Mouse (Mus musculus) lung, postnatal 0 days (tissue): ENCODE data around the gene Mgat4a. TPM values are rescaled to one million over a fixed set of nuclear protein-coding genes. Genes with fewer than 3 reads are reported as not detected.

ENCODE experiments used
- ATAC-seq: fragments of 200-750 bp; cut with Nextera tagmentation; 2 replicates; pipeline ENCODE4 v1.8.0; 2017; ENCODE audit warnings: moderate library complexity
- DNase-seq: peaks from one replicate; pipeline ENCODE4 v3.0.0-alpha.2; 2016; ENCODE audit warnings: low spot score
- H3K27ac ChIP-seq: fragments of 300-500 bp; sonication (generic); 2 replicates; pipeline ENCODE4 v1.5.1; 2014; ENCODE audit warnings: antibody characterized with exemption, mild to moderate bottlenecking, low read length, mixed read lengths
- H3K27me3 ChIP-seq: fragments of 300-500 bp; sonication (generic); replicated peaks from 2 replicates; pipeline ENCODE4 v1.6.1; 2014; ENCODE audit warnings: low read length, mixed read lengths; ENCODE audit not compliant: insufficient read depth
- H3K36me3 ChIP-seq: fragments of 300-500 bp; sonication (generic); 2 replicates; pipeline ENCODE4 v1.6.1; 2014; ENCODE audit warnings: low read length, mixed read lengths; ENCODE audit not compliant: insufficient read depth
- H3K4me1 ChIP-seq: fragments of 300-500 bp; sonication (generic); 2 replicates; pipeline ENCODE4 v1.6.1; 2014; ENCODE audit warnings: antibody characterized with exemption, low read depth, low read length, mixed read lengths; ENCODE audit not compliant: insufficient read depth
- H3K4me2 ChIP-seq: fragments of 300-500 bp; sonication (generic); replicated peaks from 2 replicates; pipeline ENCODE4 v1.6.1; 2014; ENCODE audit warnings: low read depth, mild to moderate bottlenecking, low read length, moderate library complexity, mixed read lengths
- H3K4me3 ChIP-seq: fragments of 300-500 bp; sonication (generic); 2 replicates; pipeline ENCODE4 v1.5.1; 2014; ENCODE audit warnings: low read depth, low read length
- H3K9ac ChIP-seq: fragments of 300-500 bp; sonication (generic); replicated peaks from 2 replicates; pipeline ENCODE4 v1.6.1; 2014; ENCODE audit warnings: low read depth, mild to moderate bottlenecking
- H3K9me3 ChIP-seq: fragments of 300-500 bp; sonication (generic); 2 replicates; pipeline ENCODE4 v1.6.1; 2016; ENCODE audit warnings: low read length, mixed read lengths
- CTCF ChIP-seq: IDR thresholded peaks from 2 replicates; pipeline ENCODE4 v1.5.1; 2016; ENCODE audit warnings: antibody characterized with exemption, mild to moderate bottlenecking
- EP300 ChIP-seq: IDR thresholded peaks from 2 replicates; pipeline ENCODE4 v1.6.1; 2016; ENCODE audit warnings: antibody characterized with exemption, mild to moderate bottlenecking, control low read depth
- WGBS: fragments of 180-500 bp; shearing (Covaris S2); extraction: QIAGEN DNeasy Blood & Tissue Kit; methylation state at CpG from one replicate; pipeline ENCODE4 v1.1.7; 2014; 5-methylcytosine and 5-hydroxymethylcytosine counted together
- polyA plus RNA-seq: library from polyadenylated mRNA; unstranded; fragments of >200 nt; fragmentation: Nextera tagmentation; extraction: Ambion mirVana; gene quantifications from 2 replicates; pipeline ENCODE4 v1.2.1, GENCODE M21; 2015

Mgat4a gene
- polyA plus RNA-seq, 1 experiment from 2014 or later, result 5.4 TPM

- 77% methylated on average over 6 of the region's 6 CpGs for WGBS
- H3K27me3 ChIP-seq, result no peaks in the 10 kb centered on the region
- H3K9me3 ChIP-seq, result no peaks in the 10 kb centered on the region
- no peak overlapping the region for H3K9ac ChIP-seq
- no peaks in the 10 kb centered on the region for H3K4me1 ChIP-seq
- no peaks in the 10 kb centered on the region for H3K36me3 ChIP-seq
- H3K27ac ChIP-seq, result no peak overlapping the region
- DNase-seq, result peak; percentile 21
- no peak overlapping the region for H3K4me2 ChIP-seq
- no peak overlapping the region for H3K4me3 ChIP-seq
- TF ChIP-seq CTCF (peak; percentile 60), EP300 (no peak)
- no peak for ATAC-seq
These were observed 69.4 kb downstream of the Mgat4a start for GRCm38 (mm10) chr1:37471179-37472148.

GRCm38 (mm10) chr1:37469007-37469406 is 71.8 kb downstream of the Mgat4a start:
- H3K36me3 ChIP-seq, result no peaks in the 10 kb centered on the region
- DNase-seq (no peak), ATAC-seq (peak; percentile 26; the same call in 1 of the 2 replicates)
- no peak overlapping the region for H3K9ac ChIP-seq
- H3K27ac ChIP-seq, result no peak overlapping the region
- TF ChIP-seq CTCF (no peak), EP300 (no peak)
- 86% methylated on average over 5 of the region's 5 CpGs for WGBS
- no peak overlapping the region for H3K4me2 ChIP-seq
- H3K27me3 ChIP-seq, result no peaks in the 10 kb centered on the region
- H3K4me3 ChIP-seq, result no peak overlapping the region
- H3K4me1 ChIP-seq, result no peaks in the 10 kb centered on the region
- no peaks in the 10 kb centered on the region for H3K9me3 ChIP-seq

DNA sequence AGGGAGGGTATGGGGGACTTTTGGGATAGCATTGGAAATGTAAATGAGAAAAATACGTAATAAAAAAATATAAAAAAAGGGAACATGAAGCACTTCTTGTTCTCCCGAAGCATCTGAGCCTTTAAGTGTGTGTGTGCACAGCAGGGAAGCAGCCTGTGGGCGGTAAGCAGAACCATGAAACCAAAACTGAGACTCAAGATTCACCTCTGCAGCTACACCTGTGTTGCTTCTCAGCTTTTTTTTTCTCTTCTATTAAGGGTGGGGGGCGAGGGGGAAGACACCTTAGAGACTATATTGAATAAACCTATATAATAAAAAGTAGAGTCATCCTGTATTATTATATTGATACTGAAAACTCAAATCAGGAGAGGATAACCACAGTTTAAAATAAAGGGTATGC is 73.0 kb downstream of the Mgat4a start:
- no peak overlapping the region for H3K27ac ChIP-seq
- no peaks in the 10 kb centered on the region for H3K36me3 ChIP-seq
- no peaks in the 10 kb centered on the region for H3K27me3 ChIP-seq
- H3K4me1 ChIP-seq, result no peaks in the 10 kb centered on the region
- no peak overlapping the region for H3K9ac ChIP-seq
- H3K4me2 ChIP-seq, result no peak overlapping the region
- no peak overlapping the region for H3K4me3 ChIP-seq
- no peaks in the 10 kb centered on the region for H3K9me3 ChIP-seq
- no peak for TF ChIP-seq EP300
- no peak for TF ChIP-seq CTCF
- ATAC-seq, result no peak
- 86% methylated on average over 4 of the region's 4 CpGs for WGBS
- no peak for DNase-seq

DNA sequence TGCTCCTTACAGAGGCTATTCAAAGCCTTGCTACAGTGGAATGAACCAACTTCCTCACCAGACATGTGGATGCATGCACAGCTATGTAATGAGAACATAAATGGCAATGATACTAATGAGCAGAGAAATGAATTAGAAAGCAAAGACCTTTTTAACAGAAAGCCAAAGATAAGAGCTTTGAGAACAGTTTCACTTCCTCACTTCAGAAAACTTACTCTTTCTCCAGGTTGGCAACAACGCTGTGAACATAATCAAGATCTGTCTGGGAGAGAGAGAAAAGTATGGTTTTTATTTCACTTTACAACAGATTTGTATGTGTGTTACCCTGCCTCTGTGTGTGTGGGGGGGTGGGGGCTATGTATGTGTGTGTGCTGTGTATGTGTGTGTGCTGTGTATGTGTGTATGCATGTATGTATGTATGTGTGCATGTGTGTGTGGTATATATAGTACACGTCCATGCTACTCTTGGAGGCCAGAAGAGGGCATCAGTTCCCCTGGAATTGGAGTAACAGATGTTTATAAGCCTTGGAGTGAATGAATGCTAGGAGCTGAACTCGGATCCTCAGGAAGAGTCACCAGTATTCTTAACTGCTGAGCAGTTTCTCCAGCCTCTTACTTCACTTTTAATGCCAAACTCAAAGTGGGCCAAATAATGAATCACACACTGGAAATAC is 74.4 kb downstream of the Mgat4a start:
- DNase-seq (no peak), ATAC-seq (no peak)
- no peaks in the 10 kb centered on the region for H3K4me1 ChIP-seq
- H3K4me2 ChIP-seq, result no peak overlapping the region
- no peaks in the 10 kb centered on the region for H3K9me3 ChIP-seq
- no peak overlapping the region for H3K4me3 ChIP-seq
- no peak overlapping the region for H3K9ac ChIP-seq
- no peaks in the 10 kb centered on the region for H3K36me3 ChIP-seq
- TF ChIP-seq EP300 (no peak), CTCF (peak; percentile 38)
- 79% methylated on average over 3 of the region's 3 CpGs for WGBS
- no peaks in the 10 kb centered on the region for H3K27me3 ChIP-seq
- H3K27ac ChIP-seq, result no peak overlapping the region

DNA sequence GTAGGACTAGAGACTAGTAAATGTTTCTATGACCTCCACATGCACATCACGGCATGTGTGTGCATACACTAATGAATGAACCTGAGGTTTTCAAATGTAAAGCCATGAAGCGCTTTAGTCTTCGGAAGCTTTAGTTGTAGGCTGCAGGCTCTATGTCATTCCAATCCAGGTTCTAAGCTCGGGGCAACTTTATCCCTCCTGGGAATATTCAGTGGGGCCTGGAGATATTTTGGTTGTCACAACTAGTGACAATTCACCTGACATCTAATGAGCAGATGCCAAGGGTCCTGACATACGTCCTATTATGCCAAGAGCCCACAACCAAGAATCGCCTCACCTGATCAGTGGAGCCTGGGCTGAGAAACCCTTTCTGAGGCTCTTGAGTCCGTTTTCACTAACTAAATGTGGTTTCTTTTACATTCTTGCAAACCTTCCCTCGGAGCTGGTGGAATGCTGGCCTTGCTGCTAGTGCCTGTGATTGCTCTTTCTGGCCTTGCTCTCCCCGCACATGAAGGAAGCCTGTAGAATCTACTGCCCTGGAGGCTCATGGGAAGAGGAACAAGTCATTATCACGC is 75.9 kb downstream of the Mgat4a start:
- H3K4me3 ChIP-seq, result no peak overlapping the region
- 76% methylated on average over 10 of the region's 10 CpGs for WGBS
- H3K36me3 ChIP-seq, result no peaks in the 10 kb centered on the region
- no peak overlapping the region for H3K27ac ChIP-seq
- H3K4me1 ChIP-seq, result no peaks in the 10 kb centered on the region
- H3K4me2 ChIP-seq, result no peak overlapping the region
- no peaks in the 10 kb centered on the region for H3K9me3 ChIP-seq
- ATAC-seq (no peak), DNase-seq (no peak)
- TF ChIP-seq CTCF (no peak), EP300 (no peak)
- H3K9ac ChIP-seq, result no peak overlapping the region
- H3K27me3 ChIP-seq, result no peaks in the 10 kb centered on the region

DNA sequence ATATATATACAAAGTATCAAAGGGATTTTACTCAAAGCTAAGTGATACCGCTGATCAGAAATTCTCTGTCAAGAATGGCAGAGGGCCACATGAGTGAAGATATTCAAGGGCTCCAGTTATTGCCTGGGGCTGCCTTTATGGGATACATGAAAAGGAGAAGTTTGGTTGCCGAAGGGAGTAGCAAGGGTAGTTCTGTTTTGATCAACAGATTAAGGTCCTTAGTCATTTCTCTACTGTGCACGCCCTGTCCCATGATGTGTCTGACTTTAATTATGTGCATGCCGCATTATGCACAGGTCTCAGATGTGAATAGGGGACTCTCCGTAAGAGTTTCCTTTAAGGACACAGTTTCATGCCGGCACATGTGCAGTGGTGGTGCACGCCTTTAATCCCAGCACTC is 83.3 kb downstream of the Mgat4a start:
- no peak for DNase-seq
- no peak for ATAC-seq
- no peaks in the 10 kb centered on the region for H3K27me3 ChIP-seq
- H3K36me3 ChIP-seq, result 0 out of 2 replicates have a peak, but pooled peaks cover 2% of the 10 kb centered on the region
- H3K9me3 ChIP-seq, result no peaks in the 10 kb centered on the region
- no peak overlapping the region for H3K4me3 ChIP-seq
- H3K4me2 ChIP-seq, result no peak overlapping the region
- H3K9ac ChIP-seq, result no peak overlapping the region
- TF ChIP-seq EP300 (no peak), CTCF (no peak)
- H3K4me1 ChIP-seq, result no peaks in the 10 kb centered on the region
- no peak overlapping the region for H3K27ac ChIP-seq
- WGBS, result 86% methylated on average over 7 of the region's 7 CpGs
